Mouse (Mus musculus) thymus, adult 2 months (tissue): ENCODE measurements around the gene Tmc6.

ENCODE experiments used
- CTCF ChIP-seq: fragments of 200-500 bp; IDR thresholded peaks from 2 replicates; pipeline ENCODE4 v1.5.1; 2012; ENCODE audit warnings: mild to moderate bottlenecking, control low read depth, low read length, moderate library complexity, borderline replicate concordance; ENCODE audit not compliant: control insufficient read depth, poor library complexity, insufficient read depth; ENCODE audit errors: extremely low read depth
- POLR2A ChIP-seq: fragments of 200-500 bp; IDR thresholded peaks from 2 replicates; pipeline ENCODE4 v1.6.1; 2012; ENCODE audit warnings: mild to moderate bottlenecking, low read length, control low read depth, moderate library complexity; ENCODE audit not compliant: control insufficient read depth, poor library complexity, insufficient read depth; ENCODE audit errors: extremely low read depth

DNA sequence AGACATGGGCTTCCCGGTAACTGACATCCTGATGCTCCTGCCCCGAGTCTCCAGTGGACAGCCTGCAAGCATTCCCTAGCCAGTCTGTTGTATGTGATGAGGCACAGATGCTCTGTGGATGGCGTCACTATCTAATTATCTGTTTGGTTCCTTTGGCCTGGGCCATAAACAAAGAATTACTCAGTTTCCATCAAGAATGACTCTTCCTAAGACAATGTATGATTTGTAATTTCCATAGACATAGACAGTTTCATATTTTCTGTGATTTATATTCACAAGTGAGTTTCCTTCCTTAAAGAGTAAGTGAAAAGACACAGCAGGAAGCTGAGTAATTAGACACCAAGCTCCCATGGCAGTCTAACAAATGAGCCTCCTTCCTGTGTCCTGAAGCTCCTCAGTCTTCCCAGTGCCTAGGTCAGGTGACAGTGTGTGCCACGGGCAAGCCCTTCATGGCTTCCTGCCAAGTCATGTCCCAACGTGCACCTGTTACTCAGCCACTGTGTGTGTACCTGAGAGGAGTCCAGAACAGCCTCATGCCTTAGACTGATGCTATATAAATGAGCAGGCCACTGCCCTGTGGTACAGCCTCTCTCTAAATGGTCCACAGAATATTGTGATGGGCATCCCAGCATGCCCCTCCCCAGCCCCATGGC lies 45.8 kb downstream of the Tmc6 start:
- no peak for TF ChIP-seq CTCF
- TF ChIP-seq POLR2A = no peak
